Comparison of ENCODE assay signal across 18 mouse cellular contexts in the genomic region with DNA sequence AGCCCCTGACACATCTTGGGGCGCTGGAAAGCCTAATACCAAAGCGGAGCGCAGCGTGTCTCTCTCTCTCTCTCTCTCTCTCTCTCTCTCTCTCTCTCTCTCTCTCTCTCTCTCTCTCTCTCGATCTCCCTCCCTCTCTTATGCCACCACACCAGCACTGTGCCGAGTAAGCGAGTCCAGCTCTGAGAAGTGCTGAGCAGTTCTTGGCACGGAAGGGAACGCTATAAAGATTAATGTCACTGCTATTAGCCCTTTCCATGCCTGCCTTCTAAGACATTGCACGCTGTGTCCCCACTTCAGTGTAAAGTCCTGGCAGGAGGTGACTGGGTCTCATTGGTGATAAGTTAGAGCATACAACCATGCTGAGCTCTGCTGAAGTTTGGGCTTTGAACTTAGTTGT. TPM values are rescaled to one million over a fixed set of nuclear protein-coding genes. Genes with fewer than 3 reads are reported as not detected.
DNase-seq lines count a peak whose midpoint lies in the region; ATAC-seq lines count a peak whose summit lies in the region.
"Had no signal": no experiment of that assay in that cellular context is flagged by ENCODE, and none has a peak within 500 bp of the region (broad histone marks: within the 10 kb centered on the region; RNA-seq: fewer than 3 reads in every experiment).

No protein-coding gene starts in this region.

- H3K4me2 ChIP-seq in heart, embryonic 14.5 days (ENCODE audit: low read length): no peak overlapping the region
- H3K4me2 ChIP-seq in heart, embryonic 12.5 days: no peak overlapping the region
- 0 out of 2 replicates have a peak overlapping the region, but pooled peaks have one; percentile 23 for H3K4me2 ChIP-seq in kidney, embryonic 16.5 days (replicated peaks; ENCODE audit: low read depth, low read length)
- H3K4me2 ChIP-seq: heart, embryonic 13.5 days had no signal

- no peak for DNase-seq in kidney, postnatal 4 days
- peak; percentile 22 for DNase-seq in kidney, postnatal 14 days
- DNase-seq in skeletal muscle tissue, adult 2 months (ENCODE audit: low read depth, low spot score): peak; percentile 47
- DNase-seq in layer of hippocampus, adult 8-10 months (ENCODE audit: low spot score in 2 of 2): no peak
- no peak for DNase-seq in embryo, embryonic 10 days (ENCODE audit: low spot score)
- DNase-seq: adrenal gland, adult 8-10 months; B cell, adult 2 months; cerebellum, adult 9-10 months; layer of hippocampus, postnatal 36 days; right cerebral cortex, postnatal 14 days; thymus, adult 2 months had no signal

- H3K27me3 ChIP-seq in heart, embryonic 14.5 days (ENCODE audit: control insufficient read depth, insufficient read depth, low read length): no peaks in the 10 kb centered on the region
- 0 out of 2 replicates have a peak, but pooled peaks cover 3% of the 10 kb centered on the region for H3K27me3 ChIP-seq in heart, embryonic 12.5 days (replicated peaks)
- H3K27me3 ChIP-seq in kidney, embryonic 16.5 days (ENCODE audit: insufficient read depth, low read length): no peaks in the 10 kb centered on the region
- H3K27me3 ChIP-seq: heart, embryonic 13.5 days had no signal

- H3K9me3 ChIP-seq in heart, embryonic 14.5 days (ENCODE audit: control insufficient read depth, low read length): no peaks in the 10 kb centered on the region
- H3K9me3 ChIP-seq in heart, embryonic 12.5 days (replicated peaks): no peaks in the 10 kb centered on the region
- H3K9me3 ChIP-seq in kidney, embryonic 16.5 days (ENCODE audit: low read length): no peaks in the 10 kb centered on the region
- H3K9me3 ChIP-seq: heart, embryonic 13.5 days had no signal

- H3K36me3 ChIP-seq in heart, embryonic 14.5 days (ENCODE audit: control insufficient read depth, insufficient read depth, low read length): no peaks in the 10 kb centered on the region
- no peaks in the 10 kb centered on the region for H3K36me3 ChIP-seq in heart, embryonic 12.5 days
- no peaks in the 10 kb centered on the region for H3K36me3 ChIP-seq in kidney, embryonic 16.5 days (ENCODE audit: insufficient read depth, low read length)
- H3K36me3 ChIP-seq: heart, embryonic 13.5 days had no signal

- H3K4me3 ChIP-seq in heart, embryonic 14.5 days (ENCODE audit: control insufficient read depth in 1 of 2, insufficient read depth in 1 of 2, low read depth in 1 of 2, low read length in 2 of 2): no peak overlapping the region
- H3K4me3 ChIP-seq in heart, embryonic 12.5 days: no peak overlapping the region
- no peak overlapping the region for H3K4me3 ChIP-seq in kidney, embryonic 16.5 days (ENCODE audit: low read length)
- H3K4me3 ChIP-seq: heart, embryonic 13.5 days had no signal

- H3K9ac ChIP-seq in heart, embryonic 14.5 days (ENCODE audit: low read length): no peak overlapping the region
- H3K9ac ChIP-seq in heart, embryonic 12.5 days: no peak overlapping the region
- H3K9ac ChIP-seq in kidney, embryonic 16.5 days (replicated peaks; ENCODE audit: low read length): no peak overlapping the region
- H3K9ac ChIP-seq: heart, embryonic 13.5 days had no signal

- H3K27ac ChIP-seq in heart, embryonic 14.5 days (replicated peaks in 1 of 2; ENCODE audit: control insufficient read depth in 1 of 2, insufficient read depth in 1 of 2, low read depth in 2 of 2, low read length in 2 of 2): no peak overlapping the region
- H3K27ac ChIP-seq in heart, embryonic 12.5 days (ENCODE audit: poor library complexity, severe bottlenecking): no peak overlapping the region
- H3K27ac ChIP-seq in kidney, embryonic 16.5 days (ENCODE audit: low read length): peak overlapping the region; percentile 34; the same call in 1 of the 2 replicates
- H3K27ac ChIP-seq: heart, embryonic 13.5 days had no signal

- H3K4me1 ChIP-seq in heart, embryonic 14.5 days (ENCODE audit: control insufficient read depth in 2 of 2, insufficient read depth in 2 of 2, low read length in 2 of 2): no peaks in the 10 kb centered on the region
- no peaks in the 10 kb centered on the region for H3K4me1 ChIP-seq in heart, embryonic 12.5 days (replicated peaks)
- H3K4me1 ChIP-seq in kidney, embryonic 16.5 days (ENCODE audit: insufficient read depth, low read length): no peaks in the 10 kb centered on the region
- H3K4me1 ChIP-seq: heart, embryonic 13.5 days had no signal

- 0 out of 2 replicates have a peak, but pooled peaks have one; percentile 21 for ATAC-seq in heart, embryonic 14.5 days (ENCODE audit: insufficient number of reproducible peaks, insufficient read depth, low FRiP score, low read depth)
- no peak for ATAC-seq in heart, embryonic 12.5 days (ENCODE audit: insufficient number of reproducible peaks, low FRiP score)
- ATAC-seq in kidney, embryonic 16.5 days (ENCODE audit: low FRiP score, low TSS enrichment): peak; percentile 8; the same call in 1 of the 2 replicates
- ATAC-seq: lung, postnatal 0 days had no signal

- WGBS in heart, embryonic 14.5 days: 73% methylated on average over 10 of the region's 10 CpGs
- 69% methylated on average over 10 of the region's 10 CpGs for WGBS in heart, embryonic 12.5 days
- WGBS in kidney, embryonic 16.5 days: 58% methylated on average over 10 of the region's 10 CpGs

RNA-seq across cellular contexts. Expression of a gene that starts 1.5 kb away (rescaled TPM):
- polyA plus RNA-seq in heart, embryonic 14.5 days (2014; fragmentation: Nextera tagmentation; extraction: Ambion mirVana): 0.15 TPM in 1 of 2 replicates, not detected in the other
- 0.17 and 0.26 TPM in 2 replicates for polyA plus RNA-seq in heart, embryonic 12.5 days (2016; fragmentation: Nextera tagmentation; extraction: Ambion mirVana)
- 26.3 and 28.6 TPM in 2 replicates for polyA plus RNA-seq in kidney, embryonic 16.5 days (2015; fragmentation: Nextera tagmentation; extraction: Ambion mirVana)
- under 1 TPM in 1 of 4 experiments, not detected in 3; 0.07 TPM for total RNA-seq in layer of hippocampus, adult 8-10 months (2022)
- total RNA-seq: ES-E14; layer of hippocampus, postnatal 36 days had no signal
- polyA plus RNA-seq: limb, embryonic 11.5 days had no signal

Comparison
In these comparisons a context has a peak if more than half of its experiments do, and no peak if none do; other contexts are left out.
1. DNase-seq: peak in kidney, postnatal 14 days (single experiment) and skeletal muscle tissue, adult 2 months (single experiment); none in kidney, postnatal 4 days (0 of 2), layer of hippocampus, adult 8-10 months (0 of 2) and embryo, embryonic 10 days (single experiment).
2. RNA of a gene that starts 1.5 kb away (polyA plus RNA-seq): 26.3 to 28.6 TPM in kidney, embryonic 16.5 days; 0.17 to 0.26 TPM in heart, embryonic 12.5 days and 0.15 TPM in heart, embryonic 14.5 days; every median in the first group is over 10 times any median in the second.